Mouse (Mus musculus) brain, embryonic 14.5 days (tissue): ENCODE data around the gene Amph.

Experiments used
- CTCF ChIP-seq: fragments of 200-500 bp; IDR thresholded peaks from 2 replicates; pipeline ENCODE4 v1.5.1; 2012; ENCODE audit warnings: inconsistent platforms, mild to moderate bottlenecking, moderate library complexity, borderline replicate concordance; ENCODE audit not compliant: insufficient read depth, insufficient read length; ENCODE audit errors: extremely low read depth
- POLR2A ChIP-seq: fragments of 200-500 bp; IDR thresholded peaks from 2 replicates; pipeline ENCODE4 v1.6.1; 2012; ENCODE audit warnings: mild to moderate bottlenecking, inconsistent platforms, borderline replicate concordance; ENCODE audit not compliant: poor library complexity, insufficient read depth, insufficient read length, severe bottlenecking; ENCODE audit errors: extremely low read depth

DNA sequence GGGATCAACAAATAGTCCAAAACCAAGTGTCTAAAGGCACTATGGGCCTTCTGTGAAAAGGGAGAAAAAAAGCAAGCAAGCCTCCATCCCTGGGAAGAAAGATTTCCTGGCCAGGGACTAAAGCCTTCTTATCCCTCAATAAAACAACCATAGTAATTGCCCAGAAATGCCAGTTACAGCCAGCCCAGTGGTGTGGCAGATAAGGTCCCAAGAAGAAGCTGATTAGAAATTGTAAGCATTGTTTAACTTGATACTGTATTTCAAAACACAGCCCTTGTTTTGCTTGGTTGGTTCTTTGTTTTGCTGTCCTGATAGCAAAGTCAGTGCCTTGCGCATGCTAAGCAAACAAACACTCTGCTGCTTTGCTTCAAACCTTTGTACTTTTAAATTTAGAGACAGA is 191.8 kb downstream of the Amph start:
- TF ChIP-seq CTCF (no peak), POLR2A (no peak)
